Mouse (Mus musculus): ENCODE results near the gene Rdh19.

GRCm38 (mm10) chr10:127856376-127856775, 6.6 kb downstream of the Rdh19 start:
- TF ChIP-seq EP300 (IDR thresholded peaks at IDR 0.05) (no peak), CTCF (IDR thresholded peaks at IDR 0.05) (no peak)
